Mouse (Mus musculus): Measurements from ENCODE around the gene Tada2a.

GRCm38 (mm10) chr11:84101182-84101581 lies 28.2 kb downstream of the Tada2a start:
- TF ChIP-seq CTCF (conservative IDR thresholded peaks at IDR 0.05; ENCODE audit: low read length), result no peak
- no peak for TF ChIP-seq POU5F1 (IDR thresholded peaks at IDR 0.05; ENCODE audit: borderline replicate concordance, low read length)

All from E14TG2a.4 (cell line).